ENCODE assay signal across 30 mouse cellular contexts in the genomic region with DNA sequence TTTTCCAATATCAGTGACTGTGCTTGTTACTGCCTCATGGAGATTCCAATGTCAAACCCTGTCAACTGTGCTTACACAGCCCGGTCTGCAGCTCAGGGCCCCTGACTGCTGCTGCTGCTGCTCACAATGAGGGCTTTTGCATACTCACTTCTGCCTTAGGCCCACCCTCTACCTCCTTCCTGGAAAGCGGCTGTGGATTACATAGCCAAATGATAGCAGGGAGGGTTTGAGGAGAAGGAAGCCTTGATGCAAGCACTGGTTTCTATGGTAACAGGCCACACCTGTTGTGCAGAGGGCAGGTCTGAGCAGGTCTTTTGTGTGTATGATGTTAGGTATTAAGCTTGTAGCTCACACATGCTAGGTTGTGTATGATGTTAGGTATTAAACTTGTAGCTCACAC. TPM values are rescaled to one million over a fixed set of nuclear protein-coding genes. Genes with fewer than 3 reads are reported as not detected.
DNase-seq lines count a peak whose midpoint lies in the region; ATAC-seq and TF ChIP-seq lines count a peak whose summit lies in the region.
"Had no signal": no experiment of that assay in that cellular context is flagged by ENCODE, and none has a peak within 500 bp of the region (broad histone marks: within the 10 kb centered on the region; RNA-seq: fewer than 3 reads in every experiment).

No protein-coding gene starts in this region.

- H3K27me3 ChIP-seq in embryonic facial prominence, embryonic 11.5 days (ENCODE audit: control insufficient read depth, insufficient read depth, low read length) = no peaks in the 10 kb centered on the region
- no peaks in the 10 kb centered on the region for H3K27me3 ChIP-seq in embryonic facial prominence, embryonic 10.5 days (replicated peaks; ENCODE audit: low read depth, poor library complexity, severe bottlenecking)
- no peaks in the 10 kb centered on the region for H3K27me3 ChIP-seq in kidney, adult 2 months (replicated peaks; ENCODE audit: control insufficient read depth, insufficient read depth, low read length)
- no peaks in the 10 kb centered on the region for H3K27me3 ChIP-seq in small intestine, adult 2 months (ENCODE audit: control insufficient read depth, insufficient read depth, low read length)
- no peaks in the 10 kb centered on the region for H3K27me3 ChIP-seq in forebrain, embryonic 15.5 days
- H3K27me3 ChIP-seq: heart, embryonic 15.5 days; hindbrain, embryonic 12.5 days; liver, embryonic 12.5 days had no signal

- no peak for TF ChIP-seq POLR2A in kidney, adult 2 months (IDR thresholded peaks at IDR 0.05; ENCODE audit: low read depth, low read length)
- no peak for TF ChIP-seq POLR2A in small intestine, adult 2 months (IDR thresholded peaks at IDR 0.05; ENCODE audit: low read depth, low read length)

- no peak overlapping the region for H3K27ac ChIP-seq in embryonic facial prominence, embryonic 11.5 days (replicated peaks; ENCODE audit: low read depth, low read length)
- H3K27ac ChIP-seq in embryonic facial prominence, embryonic 10.5 days (replicated peaks) = no peak overlapping the region
- peak overlapping the region; percentile 90; the same call in 1 of the 2 replicates for H3K27ac ChIP-seq in kidney, adult 2 months (ENCODE audit: insufficient read depth, low read depth, low read length)
- H3K27ac ChIP-seq in small intestine, adult 2 months (ENCODE audit: insufficient read depth, low read depth, low read length) = peak overlapping the region; percentile 68; the same call in 1 of the 2 replicates
- H3K27ac ChIP-seq in forebrain, embryonic 15.5 days (replicated peaks) = no peak overlapping the region
- H3K27ac ChIP-seq: heart, embryonic 10.5 days; heart, embryonic 15.5 days; hindbrain, embryonic 12.5 days; hindbrain, postnatal 0 days; liver, embryonic 12.5 days; macrophage had no signal

- H3K9me3 ChIP-seq in embryonic facial prominence, embryonic 11.5 days (replicated peaks; ENCODE audit: control insufficient read depth, low read length) = no peaks in the 10 kb centered on the region
- no peaks in the 10 kb centered on the region for H3K9me3 ChIP-seq in embryonic facial prominence, embryonic 10.5 days
- no peaks in the 10 kb centered on the region for H3K9me3 ChIP-seq in forebrain, embryonic 15.5 days
- H3K9me3 ChIP-seq: heart, embryonic 10.5 days; heart, embryonic 15.5 days; hindbrain, embryonic 12.5 days; liver, embryonic 12.5 days had no signal

- no peaks in the 10 kb centered on the region for H3K4me1 ChIP-seq in embryonic facial prominence, embryonic 11.5 days (ENCODE audit: control insufficient read depth, insufficient read depth, low read length)
- H3K4me1 ChIP-seq in embryonic facial prominence, embryonic 10.5 days = 0 out of 2 replicates have a peak, but pooled peaks cover 2% of the 10 kb centered on the region
- H3K4me1 ChIP-seq in kidney, adult 2 months (ENCODE audit: control insufficient read depth, insufficient read depth, low read length) = no peaks in the 10 kb centered on the region; the same call in 1 of the 2 replicates
- peaks cover 10% of the 10 kb centered on the region; the same call in 1 of the 2 replicates for H3K4me1 ChIP-seq in small intestine, adult 2 months (ENCODE audit: control insufficient read depth, insufficient read depth, insufficient read length, low read length)
- no peaks in the 10 kb centered on the region for H3K4me1 ChIP-seq in forebrain, embryonic 15.5 days
- H3K4me1 ChIP-seq: heart, embryonic 10.5 days; hindbrain, embryonic 12.5 days; liver, embryonic 12.5 days had no signal

- H3K4me3 ChIP-seq in embryonic facial prominence, embryonic 11.5 days (ENCODE audit: low read depth, low read length) = no peak overlapping the region
- no peak overlapping the region for H3K4me3 ChIP-seq in embryonic facial prominence, embryonic 10.5 days
- H3K4me3 ChIP-seq in kidney, adult 2 months (ENCODE audit: insufficient read depth, low read depth, low read length) = no peak overlapping the region
- no peak overlapping the region for H3K4me3 ChIP-seq in small intestine, adult 2 months (ENCODE audit: low read depth, low read length)
- H3K4me3 ChIP-seq in forebrain, embryonic 15.5 days = no peak overlapping the region
- H3K4me3 ChIP-seq: heart, embryonic 10.5 days; heart, embryonic 15.5 days; hindbrain, embryonic 12.5 days; liver, embryonic 12.5 days had no signal

- H3K36me3 ChIP-seq in embryonic facial prominence, embryonic 11.5 days (replicated peaks; ENCODE audit: control insufficient read depth, insufficient read depth, low read depth, low read length) = peaks cover 8% of the 10 kb centered on the region
- H3K36me3 ChIP-seq in embryonic facial prominence, embryonic 10.5 days (replicated peaks) = peaks cover 93% of the 10 kb centered on the region
- peaks cover 1% of the 10 kb centered on the region; the same call in 1 of the 2 replicates for H3K36me3 ChIP-seq in kidney, adult 2 months (ENCODE audit: control insufficient read depth, insufficient read depth, low read length)
- H3K36me3 ChIP-seq in small intestine, adult 2 months (ENCODE audit: control insufficient read depth, insufficient read depth, low read length) = peaks cover 75% of the 10 kb centered on the region
- H3K36me3 ChIP-seq in forebrain, embryonic 15.5 days = peaks cover 72% of the 10 kb centered on the region

- WGBS in embryonic facial prominence, embryonic 11.5 days = 82% methylated on average over 2 of the region's 2 CpGs
- 79% methylated on average over 2 of the region's 2 CpGs for WGBS in embryonic facial prominence, embryonic 10.5 days
- 82% methylated on average over 2 of the region's 2 CpGs for WGBS in kidney, adult 2 months
- 61% methylated on average over 2 of the region's 2 CpGs for WGBS in small intestine, adult 2 months
- WGBS in forebrain, embryonic 15.5 days = 69% methylated on average over 2 of the region's 2 CpGs

- ATAC-seq in embryonic facial prominence, embryonic 11.5 days (replicated peaks; ENCODE audit: insufficient number of reproducible peaks, low FRiP score, low TSS enrichment, low read depth) = 0 out of 2 replicates have a peak, but pooled peaks have one; percentile 22
- no peak for ATAC-seq in forebrain, embryonic 15.5 days (replicated peaks)
- ATAC-seq: activated CD4-positive, CD25-positive, alpha-beta regulatory T cell, adult 4 months; forebrain, embryonic 14.5 days; hindbrain, postnatal 0 days; liver, embryonic 12.5 days; liver, postnatal 0 days had no signal

- DNase-seq in embryonic facial prominence, embryonic 11.5 days (ENCODE audit: low spot score) = peak; percentile 26
- no peak for DNase-seq in embryonic facial prominence, embryonic 10.5 days (ENCODE audit: low spot score)
- DNase-seq in kidney, adult 2 months = no peak
- no peak for DNase-seq in kidney, adult 18-20 months
- DNase-seq in spleen, adult 12 weeks (ENCODE audit: low spot score) = no peak
- DNase-seq in frontal cortex, postnatal 36 days (ENCODE audit: low spot score in 2 of 2) = no peak
- DNase-seq: adrenal gland, adult 8-10 months; cerebellum, adult 2 months; cerebellum, postnatal 14 days; gastrocnemius, postnatal 14 days; heart, adult 11 months; heart, postnatal 36 days; kidney, adult 8-10 months; kidney, postnatal 4 days; left cerebral cortex, postnatal 4 days; liver, postnatal 0 days; midbrain, embryonic 14.5 days; right cerebral cortex, postnatal 14 days; spleen, adult 18-20 months; thymus, postnatal 14 days had no signal

- no peak overlapping the region for H3K9ac ChIP-seq in embryonic facial prominence, embryonic 11.5 days (replicated peaks; ENCODE audit: low read length)
- H3K9ac ChIP-seq in forebrain, embryonic 15.5 days (replicated peaks) = no peak overlapping the region
- H3K9ac ChIP-seq: heart, embryonic 15.5 days; hindbrain, embryonic 12.5 days; liver, embryonic 12.5 days; liver, postnatal 0 days had no signal

- H3K4me2 ChIP-seq in embryonic facial prominence, embryonic 11.5 days (ENCODE audit: low read depth, low read length) = no peak overlapping the region
- no peak overlapping the region for H3K4me2 ChIP-seq in forebrain, embryonic 15.5 days (replicated peaks)
- H3K4me2 ChIP-seq: heart, embryonic 15.5 days; hindbrain, embryonic 12.5 days; liver, embryonic 12.5 days had no signal

- no peak for TF ChIP-seq CTCF in kidney, adult 2 months (conservative IDR thresholded peaks at IDR 0.05; ENCODE audit: insufficient read depth, insufficient read length, low read depth, low read length)
- no peak for TF ChIP-seq CTCF in small intestine, adult 2 months (IDR thresholded peaks at IDR 0.05; ENCODE audit: extremely low read depth, insufficient read length, insufficient replicate concordance, low read depth, low read length)

RNA-seq across cellular contexts. Expression of a gene that starts 18.1 kb away (rescaled TPM):
- polyA plus RNA-seq in embryonic facial prominence, embryonic 11.5 days (2014; fragmentation: Nextera tagmentation; extraction: Ambion mirVana) = 73.7 and 83.2 TPM in 2 replicates
- polyA plus RNA-seq in embryonic facial prominence, embryonic 10.5 days (2016; fragmentation: Nextera tagmentation; extraction: Ambion mirVana) = 76.0 and 80.5 TPM in 2 replicates
- polyA plus RNA-seq in kidney, adult 2 months (2012; rRNA removed) = 90.2 and 91.6 TPM in 2 replicates
- polyA plus RNA-seq in small intestine, adult 2 months (2012; rRNA removed) = 44.2 and 99.2 TPM in 2 replicates
- 88.7 and 92.7 TPM in 2 replicates for polyA plus RNA-seq in forebrain, embryonic 15.5 days (2015; fragmentation: Nextera tagmentation; extraction: Ambion mirVana)

RNA-seq across cellular contexts. Expression of a gene that starts 18.2 kb away (rescaled TPM):
- polyA plus RNA-seq in embryonic facial prominence, embryonic 11.5 days (2014; fragmentation: Nextera tagmentation; extraction: Ambion mirVana) = 3.9 and 7.3 TPM in 2 replicates
- 11.0 and 11.5 TPM in 2 replicates for polyA plus RNA-seq in embryonic facial prominence, embryonic 10.5 days (2016; fragmentation: Nextera tagmentation; extraction: Ambion mirVana)
- polyA plus RNA-seq in kidney, adult 2 months (2012; rRNA removed) = 8.4 and 10.0 TPM in 2 replicates
- polyA plus RNA-seq in small intestine, adult 2 months (2012; rRNA removed) = 6.2 and 11.0 TPM in 2 replicates
- 13.8 and 14.8 TPM in 2 replicates for polyA plus RNA-seq in forebrain, embryonic 15.5 days (2015; fragmentation: Nextera tagmentation; extraction: Ambion mirVana)

RNA-seq across cellular contexts. Expression of a gene that starts 31.5 kb away (rescaled TPM):
- polyA plus RNA-seq in embryonic facial prominence, embryonic 11.5 days (2014; fragmentation: Nextera tagmentation; extraction: Ambion mirVana) = 0.14 TPM in 1 of 2 replicates, not detected in the other
- polyA plus RNA-seq in embryonic facial prominence, embryonic 10.5 days (2016; fragmentation: Nextera tagmentation; extraction: Ambion mirVana) = 0.09 and 0.15 TPM in 2 replicates
- 0.06 and 0.18 TPM in 2 replicates for polyA plus RNA-seq in kidney, adult 2 months (2012; rRNA removed)
- polyA plus RNA-seq in small intestine, adult 2 months (2012; rRNA removed) = 0.20 and 0.79 TPM in 2 replicates
- 0.13 and 0.38 TPM in 2 replicates for polyA plus RNA-seq in forebrain, embryonic 15.5 days (2015; fragmentation: Nextera tagmentation; extraction: Ambion mirVana)
- polyA plus RNA-seq: hindbrain, postnatal 0 days; macrophage had no signal

RNA-seq across cellular contexts. Expression of a gene that starts 42.6 kb away (rescaled TPM):
- polyA plus RNA-seq in embryonic facial prominence, embryonic 11.5 days (2014; fragmentation: Nextera tagmentation; extraction: Ambion mirVana) = 28.3 and 32.0 TPM in 2 replicates
- polyA plus RNA-seq in embryonic facial prominence, embryonic 10.5 days (2016; fragmentation: Nextera tagmentation; extraction: Ambion mirVana) = 27.1 and 28.9 TPM in 2 replicates
- 32.5 and 34.2 TPM in 2 replicates for polyA plus RNA-seq in kidney, adult 2 months (2012; rRNA removed)
- polyA plus RNA-seq in small intestine, adult 2 months (2012; rRNA removed) = 10.0 and 26.0 TPM in 2 replicates
- 38.4 and 40.4 TPM in 2 replicates for polyA plus RNA-seq in forebrain, embryonic 15.5 days (2015; fragmentation: Nextera tagmentation; extraction: Ambion mirVana)

RNA-seq across cellular contexts. Expression of a gene that starts 42.9 kb away (rescaled TPM):
- 18.6 and 22.2 TPM in 2 replicates for polyA plus RNA-seq in embryonic facial prominence, embryonic 11.5 days (2014; fragmentation: Nextera tagmentation; extraction: Ambion mirVana)
- 24.8 and 26.9 TPM in 2 replicates for polyA plus RNA-seq in embryonic facial prominence, embryonic 10.5 days (2016; fragmentation: Nextera tagmentation; extraction: Ambion mirVana)
- polyA plus RNA-seq in kidney, adult 2 months (2012; rRNA removed) = 4.6 and 6.1 TPM in 2 replicates
- 1.5 and 1.9 TPM in 2 replicates for polyA plus RNA-seq in small intestine, adult 2 months (2012; rRNA removed)
- 20.4 and 23.7 TPM in 2 replicates for polyA plus RNA-seq in forebrain, embryonic 15.5 days (2015; fragmentation: Nextera tagmentation; extraction: Ambion mirVana)

Comparison
In these comparisons a context has a peak if more than half of its experiments do, and no peak if none do; other contexts are left out.
1. H3K27ac ChIP-seq: peak in kidney, adult 2 months (single experiment) and small intestine, adult 2 months (single experiment); none in embryonic facial prominence, embryonic 11.5 days (single experiment), embryonic facial prominence, embryonic 10.5 days (single experiment) and forebrain, embryonic 15.5 days (single experiment).